Mouse (Mus musculus): Measurements from ENCODE around the gene Nav2.

Nav2 gene

GRCm38 (mm10) chr7:49540181-49540580 is 631.7 kb downstream of the Nav2 start:
- DNase-seq = no peak

- DNase-seq = no peak
These were observed 633.6 kb downstream of the Nav2 start for GRCm38 (mm10) chr7:49542135-49542534.

GRCm38 (mm10) chr7:49544775-49545705 is 636.5 kb downstream of the Nav2 start:
- DNase-seq = no peak

- no peak for DNase-seq
These were observed 637.2 kb downstream of the Nav2 start for GRCm38 (mm10) chr7:49545706-49546097.

GRCm38 (mm10) chr7:49548397-49548796 is 639.9 kb downstream of the Nav2 start:
- DNase-seq = no peak

GRCm38 (mm10) chr7:49553236-49553981 is 644.9 kb downstream of the Nav2 start:
- no peak for DNase-seq

- DNase-seq = no peak
These were observed 649.7 kb downstream of the Nav2 start for GRCm38 (mm10) chr7:49558240-49558640.

- DNase-seq = peak; percentile 25
These were observed 650.4 kb downstream of the Nav2 start for GRCm38 (mm10) chr7:49558895-49559294.

GRCm38 (mm10) chr7:49560012-49560411 is 651.5 kb downstream of the Nav2 start:
- no peak for DNase-seq

- DNase-seq = no peak
These were observed 653.9 kb downstream of the Nav2 start for GRCm38 (mm10) chr7:49562404-49562803.

- no peak for DNase-seq
These were observed 654.3 kb downstream of the Nav2 start for GRCm38 (mm10) chr7:49562851-49563250.

GRCm38 (mm10) chr7:49565084-49565483 is 656.6 kb downstream of the Nav2 start:
- DNase-seq = no peak

- DNase-seq = no peak
These were observed 657.3 kb downstream of the Nav2 start for GRCm38 (mm10) chr7:49565798-49566197.

GRCm38 (mm10) chr7:49567346-49568034 is 659.0 kb downstream of the Nav2 start:
- DNase-seq = no peak

- DNase-seq = no peak
These were observed 661.1 kb downstream of the Nav2 start for GRCm38 (mm10) chr7:49569646-49570045.

- DNase-seq = no peak
These were observed 663.1 kb downstream of the Nav2 start for GRCm38 (mm10) chr7:49571606-49572005.

- DNase-seq = no peak
These were observed 666.7 kb downstream of the Nav2 start for GRCm38 (mm10) chr7:49575226-49575625.

GRCm38 (mm10) chr7:49577096-49577495 is 668.6 kb downstream of the Nav2 start:
- DNase-seq = no peak

- no peak for DNase-seq
These were observed 673.4 kb downstream of the Nav2 start for GRCm38 (mm10) chr7:49581951-49582350.

- DNase-seq = no peak
These were observed 674.0 kb downstream of the Nav2 start for GRCm38 (mm10) chr7:49582551-49582950.

GRCm38 (mm10) chr7:49583176-49583575 is 674.7 kb downstream of the Nav2 start:
- DNase-seq = no peak

- no peak for DNase-seq
These were observed 678.1 kb downstream of the Nav2 start for GRCm38 (mm10) chr7:49586530-49587120.

- no peak for DNase-seq
These were observed 681.1 kb downstream of the Nav2 start for GRCm38 (mm10) chr7:49589635-49590034.

Measured in kidney, adult 9 months (tissue).